Mouse (Mus musculus) layer of hippocampus, postnatal 14 days (tissue): ENCODE measurements around the gene 4931409K22Rik. TPM values are rescaled to one million over a fixed set of nuclear protein-coding genes. Genes with fewer than 3 reads are reported as not detected.
"Not testable (repeated sequence)": the region's sequence is repeated elsewhere in the genome, so short reads cannot be mapped to it uniquely, and the experiment has no call there.

Experiments used
- DNase-seq, 2 experiments: peaks; one replicate each; pipeline ENCODE4 v3.0.0; 2021 to 2022; ENCODE audit warnings: low spot score in 2 of 2, mixed read lengths in 1 of 2
- total RNA-seq, 2 experiments: library from RNA; stranded (reverse); gene quantifications; 2 replicates each; pipeline ENCODE4 v1.2.3; 2021

The 4931409K22Rik gene
- total RNA-seq, 2 experiments from 2014 or later = not detected

DNA sequence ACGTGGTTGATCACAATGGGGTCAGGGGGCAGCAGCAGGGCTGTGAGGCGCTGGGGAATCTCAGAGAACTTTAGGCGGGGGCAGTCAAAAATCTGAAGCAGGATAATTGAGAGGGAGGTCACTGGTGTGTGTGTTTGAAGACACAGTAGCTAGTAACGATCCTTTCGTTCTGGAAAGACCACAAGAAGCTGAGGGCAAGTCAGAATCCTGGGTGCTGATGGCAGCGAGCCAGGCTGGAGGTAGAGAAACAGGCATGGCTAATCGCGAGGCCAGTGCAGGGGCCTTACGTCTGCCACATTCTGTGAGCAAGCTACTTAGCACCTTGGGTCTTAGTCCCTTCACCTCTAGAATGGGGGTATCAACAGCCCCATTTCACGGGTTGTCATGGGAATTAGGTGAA, 37.3 kb upstream of the 4931409K22Rik start:
- DNase-seq = no peak

DNA sequence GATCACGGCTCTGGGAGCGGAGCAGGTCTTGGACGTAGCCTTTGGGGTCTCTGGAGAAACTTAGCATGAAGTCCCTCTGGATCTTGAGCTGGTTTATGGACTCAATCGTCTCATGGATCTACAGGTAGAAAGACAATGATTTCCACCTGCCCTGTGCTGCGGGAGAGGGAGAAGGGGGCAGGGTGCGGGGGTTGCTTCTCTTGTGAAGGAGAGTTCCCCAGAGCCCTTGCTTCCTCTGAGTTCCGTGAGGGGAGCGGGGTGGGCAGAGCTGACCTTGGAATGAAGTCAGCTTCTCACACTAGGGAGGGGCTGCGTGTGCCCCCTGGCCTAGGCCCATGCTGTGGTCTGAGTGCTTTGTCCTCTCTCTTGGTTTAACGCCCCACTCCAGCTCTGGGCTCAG, 36.6 kb upstream of the 4931409K22Rik start:
- DNase-seq = no peak

- peak in 1 of 2 experiments; percentile 9 for DNase-seq
Observed at GRCm38 (mm10) chr5:24592471-24593160, 36.0 kb upstream of the 4931409K22Rik start.

- peak in 1 of 2 experiments; percentile 20 for DNase-seq
Observed at GRCm38 (mm10) chr5:24591796-24592470, 35.3 kb upstream of the 4931409K22Rik start.

DNA sequence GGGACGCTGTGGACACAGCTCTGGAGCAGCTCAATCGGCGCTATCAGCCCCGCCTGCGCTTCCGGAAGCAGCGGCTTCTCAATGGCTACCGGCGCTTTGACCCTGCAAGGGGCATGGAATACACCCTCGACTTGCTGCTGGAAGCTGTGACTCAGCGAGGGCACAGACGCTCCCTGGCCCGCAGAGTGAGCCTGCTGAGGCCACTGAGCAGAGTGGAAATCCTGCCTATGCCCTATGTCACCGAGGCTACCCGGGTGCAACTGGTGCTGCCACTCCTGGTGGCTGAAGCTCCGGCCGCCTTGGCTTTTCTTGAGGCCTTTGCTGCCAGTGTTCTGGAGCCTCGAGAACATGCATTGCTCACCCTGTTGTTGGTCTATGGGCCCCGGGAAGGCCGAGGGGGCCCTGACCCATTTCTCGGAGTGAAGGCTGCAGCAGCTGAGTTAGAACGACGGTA, 34.7 kb upstream of the 4931409K22Rik start:
- DNase-seq = no peak

DNA sequence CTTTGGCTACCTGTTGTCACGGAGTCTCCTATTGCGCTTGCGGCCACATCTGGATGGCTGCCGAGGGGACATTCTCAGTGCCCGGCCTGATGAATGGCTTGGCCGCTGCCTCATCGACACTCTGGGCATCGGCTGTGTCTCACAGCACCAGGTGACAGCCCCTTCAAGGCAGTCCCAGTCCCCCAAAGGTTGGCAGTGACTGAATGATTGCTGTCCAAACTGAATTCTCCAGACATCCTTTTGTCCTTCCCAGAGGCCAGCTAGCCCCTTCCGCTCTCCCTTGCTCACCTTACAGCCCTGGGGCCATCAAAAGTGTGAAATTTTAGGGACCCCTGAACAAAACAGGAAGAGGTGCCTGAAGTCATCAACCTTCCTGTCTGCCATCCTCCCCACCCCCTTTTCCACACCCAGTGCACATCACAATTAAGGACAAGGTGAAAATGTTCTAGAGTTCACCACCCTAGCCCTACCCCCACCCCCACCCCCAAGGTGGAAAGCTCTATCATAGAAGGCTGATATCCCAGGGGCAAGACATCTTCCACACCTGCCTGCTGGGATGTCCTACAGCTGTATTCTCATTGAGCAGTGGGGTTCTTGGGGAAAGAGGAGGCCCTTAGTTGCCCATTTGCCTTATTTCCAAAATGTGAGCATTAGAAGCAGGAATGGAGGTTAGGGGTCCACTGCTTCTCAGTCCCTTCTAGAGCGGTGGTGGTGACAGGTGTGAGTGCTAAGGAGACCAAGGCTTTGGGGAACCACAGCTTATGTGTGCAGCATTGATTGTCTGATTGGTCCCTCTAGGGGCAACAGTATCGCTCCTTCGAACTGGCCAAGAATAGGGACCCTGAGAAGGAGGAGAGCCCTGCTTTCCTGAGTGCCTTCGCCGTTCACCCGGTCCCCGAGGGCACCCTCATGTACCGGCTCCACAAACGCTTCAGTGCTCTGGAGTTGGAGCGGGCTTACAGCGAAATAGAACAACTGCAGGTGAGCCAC, 33.2 kb upstream of the 4931409K22Rik start:
- DNase-seq = peak in 1 of 2 experiments; percentile 8

DNA sequence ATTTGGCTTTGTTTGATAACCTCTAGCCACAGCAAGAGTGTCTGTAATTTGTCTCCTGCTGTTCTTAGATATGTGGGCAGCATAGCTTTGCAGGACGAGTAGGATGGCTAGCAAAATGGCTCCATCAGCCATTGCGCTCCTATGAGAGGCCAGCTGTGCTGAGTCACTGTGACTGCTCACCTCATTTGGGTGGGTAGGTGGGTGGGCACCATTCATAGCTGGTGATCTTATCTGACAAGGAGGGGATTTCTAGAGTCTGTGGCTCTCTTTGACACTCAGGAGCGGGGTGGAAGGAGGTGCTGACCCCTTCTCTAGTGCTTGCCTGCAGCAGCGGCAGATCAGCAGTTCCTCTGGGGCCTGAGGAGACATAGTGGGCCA, 30.6 kb upstream of the 4931409K22Rik start:
- DNase-seq = peak in 1 of 2 experiments; percentile 52

GRCm38 (mm10) chr5:24586547-24587199, 30.1 kb upstream of the 4931409K22Rik start, which contains the start of gene Chpf2:
Gene Chpf2 (plus strand): TSS chr5:24586741.
- DNase-seq = peak; percentile 79 to 86

DNA sequence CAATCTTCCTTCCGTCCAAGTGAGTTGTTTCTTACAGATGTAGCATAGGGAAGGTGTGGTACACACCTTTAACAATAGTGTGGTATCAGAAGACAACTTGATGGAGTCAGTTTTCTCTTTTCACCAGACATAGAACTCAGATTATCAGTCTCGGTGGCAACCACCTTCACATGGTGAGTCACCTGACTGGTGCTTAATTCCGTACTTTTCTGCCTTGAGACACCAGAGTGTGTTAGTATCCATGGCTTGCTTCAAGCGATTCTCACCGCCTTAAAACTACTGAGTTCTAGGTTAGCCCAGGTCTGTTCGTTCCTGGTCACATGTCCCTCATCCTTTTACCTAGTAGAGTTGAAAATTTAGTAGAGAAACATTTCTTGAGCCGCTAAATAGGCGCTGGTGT, 29.5 kb upstream of the 4931409K22Rik start:
- DNase-seq = no peak

GRCm38 (mm10) chr5:24578109-24578963, 21.7 kb upstream of the 4931409K22Rik start:
- DNase-seq = no peak

- DNase-seq = peak; percentile 100
Observed at GRCm38 (mm10) chr5:24577183-24577929, 20.7 kb upstream of the 4931409K22Rik start, which contains the start of gene Abcf2. Gene Abcf2 (minus strand): TSS chr5:24577467.

GRCm38 (mm10) chr5:24576801-24577182, 20.2 kb upstream of the 4931409K22Rik start:
- no peak for DNase-seq

- DNase-seq = no peak
Observed at GRCm38 (mm10) chr5:24575948-24576347, 19.3 kb upstream of the 4931409K22Rik start.

DNA sequence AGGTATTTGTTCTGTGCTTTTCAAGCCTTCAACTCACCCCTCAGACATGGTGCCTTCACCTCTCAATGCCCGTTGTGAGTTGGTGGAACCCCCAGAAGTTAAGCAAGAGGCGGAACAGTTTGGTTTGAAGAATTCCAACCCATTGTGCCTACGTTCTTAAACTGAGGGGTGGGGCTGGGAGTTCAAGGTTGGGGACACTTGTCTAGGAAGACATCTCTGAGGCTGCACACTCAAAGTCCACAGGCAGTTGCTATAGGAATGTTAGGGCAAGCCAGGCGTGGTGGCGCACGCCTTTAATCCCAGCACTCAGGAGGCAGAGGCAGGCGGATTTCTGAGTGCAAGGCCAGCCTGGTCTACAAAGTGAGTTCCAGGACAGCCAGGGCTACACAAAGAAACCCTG, 1.3 kb downstream of the 4931409K22Rik start:
- not testable (repeated sequence) for DNase-seq

DNA sequence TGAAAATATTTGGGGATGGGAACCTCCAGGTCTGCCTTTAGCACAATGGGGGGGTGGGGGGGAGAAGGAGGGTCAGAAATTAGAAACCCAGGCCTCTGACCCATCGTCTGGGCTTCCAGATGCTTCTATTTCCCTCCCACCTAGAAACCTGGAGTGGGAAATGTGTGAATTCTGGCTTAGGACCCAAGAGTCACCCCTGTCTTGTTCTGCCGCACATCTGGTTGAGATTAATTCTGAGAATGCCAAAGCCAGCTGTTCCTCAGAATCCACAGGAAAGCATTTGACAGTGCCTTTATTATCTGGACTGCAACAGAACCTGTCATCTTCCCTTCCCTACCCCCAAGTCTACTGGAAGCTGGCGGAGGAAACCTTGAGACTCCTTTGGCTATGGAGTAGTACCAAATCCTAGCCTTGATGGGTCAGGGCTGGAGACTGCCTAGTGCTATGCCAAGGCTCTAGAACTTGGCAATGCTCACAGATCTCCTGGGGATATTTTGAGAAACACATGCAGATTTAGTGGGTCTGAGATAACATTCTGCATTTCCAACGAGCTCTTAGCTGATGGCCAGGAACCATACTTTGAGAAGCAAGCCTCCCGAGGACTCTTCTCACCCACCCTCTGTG, 2.9 kb downstream of the 4931409K22Rik start:
- DNase-seq = no peak

DNA sequence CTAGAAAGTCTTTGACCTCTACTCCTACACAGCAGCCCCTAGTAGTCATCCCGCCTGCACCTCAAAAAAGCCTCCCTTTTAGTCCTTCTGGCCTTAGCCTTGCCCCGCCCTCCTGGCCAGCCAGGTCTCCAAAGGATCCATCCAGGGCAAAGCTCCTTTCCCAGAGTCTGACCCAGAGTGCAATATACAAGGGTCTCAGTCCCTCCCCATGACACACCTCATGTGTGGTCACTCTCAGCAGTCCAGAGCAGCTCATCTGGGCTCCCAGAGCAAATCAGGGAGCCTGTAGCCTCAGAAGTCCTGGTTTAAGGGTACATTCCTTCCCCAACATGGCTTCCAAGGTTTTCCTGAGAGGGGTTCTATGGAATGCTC, 5.3 kb downstream of the 4931409K22Rik start:
- DNase-seq = no peak

DNA sequence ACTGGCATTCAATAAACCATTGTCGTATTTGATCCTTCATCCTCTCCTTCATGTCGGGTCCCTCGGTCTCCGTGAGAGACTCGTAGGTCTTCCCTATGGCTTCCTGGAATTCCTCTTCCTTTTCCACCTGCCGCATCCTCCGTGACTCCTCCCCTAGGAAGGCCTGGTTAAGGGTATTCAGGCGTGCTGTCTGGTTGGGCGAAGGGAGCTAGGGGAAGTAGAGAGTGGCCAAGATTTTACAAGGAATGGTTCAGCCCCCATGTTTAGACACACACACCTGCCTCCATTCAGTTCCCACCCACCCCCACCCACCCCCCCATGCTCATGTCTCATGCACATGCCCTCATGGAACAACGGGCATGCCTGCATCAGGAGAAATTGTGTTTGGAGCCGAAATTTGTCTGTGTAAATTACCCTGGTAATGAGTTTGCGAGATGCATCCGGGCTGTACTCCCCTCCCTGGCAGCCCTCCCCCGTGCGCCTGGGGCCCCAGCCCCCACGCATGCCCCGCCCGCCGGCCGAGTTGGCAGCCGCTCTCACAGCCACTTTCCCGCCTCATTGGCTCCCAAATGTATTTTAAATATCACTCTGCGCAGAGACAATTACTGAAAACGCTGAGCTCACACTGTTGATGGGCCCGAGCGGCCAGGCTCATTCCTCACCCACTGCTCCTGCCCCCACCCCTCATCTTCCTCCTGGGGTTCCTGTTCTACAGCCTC, 5.9 kb downstream of the 4931409K22Rik start:
- DNase-seq = peak; percentile 48 to 64

DNA sequence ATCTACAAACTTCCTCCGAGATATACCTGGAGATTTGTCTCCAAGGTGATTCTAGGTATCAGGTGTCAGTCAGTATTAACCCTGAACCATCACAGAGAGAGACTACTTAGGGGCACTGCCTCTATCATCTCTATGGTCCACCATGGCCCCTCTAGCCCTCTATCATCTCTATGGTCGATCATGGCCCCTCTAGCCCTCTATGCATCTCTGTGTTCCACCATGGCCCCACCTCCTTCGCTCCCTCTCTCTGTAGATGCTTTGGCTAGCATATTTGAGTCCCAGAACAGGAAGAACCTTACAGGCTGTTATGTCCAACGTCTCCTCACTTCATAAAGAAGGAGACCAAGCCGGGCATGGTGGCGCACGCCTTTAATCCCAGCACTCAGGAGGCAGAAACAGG, 14.0 kb downstream of the 4931409K22Rik start:
- no peak for DNase-seq
